Mouse (Mus musculus): Measurements from ENCODE around the gene Coa5. TPM values are rescaled to one million over a fixed set of nuclear protein-coding genes. Genes with fewer than 3 reads are reported as not detected.

The Coa5 gene
- polyA plus RNA-seq, 1 experiment from 2014 or later: 65.6 TPM

DNA sequence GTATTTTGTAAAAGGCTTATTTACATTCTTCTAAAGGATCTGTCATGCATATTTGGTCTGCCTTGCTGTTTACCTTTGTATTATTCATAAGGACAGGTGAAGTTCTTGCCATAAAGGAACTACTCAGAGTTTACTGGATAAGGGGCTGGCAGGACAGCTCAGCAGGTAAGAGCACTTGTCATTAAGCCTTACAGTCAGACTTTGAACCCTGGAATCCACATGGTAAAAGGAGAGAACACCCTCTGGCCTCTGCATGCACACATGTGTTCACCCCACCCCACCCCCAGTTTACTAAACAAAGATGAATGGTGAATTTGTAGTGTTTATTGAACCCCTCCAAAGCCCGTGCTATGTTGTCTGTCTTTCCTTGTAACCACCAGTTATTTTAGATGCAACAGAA is 14.5 kb downstream of the Coa5 start:
- Histone ChIP-seq H3K9me3 (no peaks in the 10 kb centered on the region), H3K36me3 (replicated peaks) (peaks cover 23% of the 10 kb centered on the region; the same call in 1 of the 2 replicates), H3K4me1 (no peaks in the 10 kb centered on the region), H3K27ac (no peak overlapping the region), H3K4me2 (no peak overlapping the region), H3K27me3 (replicated peaks) (no peaks in the 10 kb centered on the region), H3K4me3 (no peak overlapping the region), H3K9ac (no peak overlapping the region)
- no peak for ATAC-seq (replicated peaks)
- WGBS: 87% methylated on average over 1 of the region's 1 CpGs

DNA sequence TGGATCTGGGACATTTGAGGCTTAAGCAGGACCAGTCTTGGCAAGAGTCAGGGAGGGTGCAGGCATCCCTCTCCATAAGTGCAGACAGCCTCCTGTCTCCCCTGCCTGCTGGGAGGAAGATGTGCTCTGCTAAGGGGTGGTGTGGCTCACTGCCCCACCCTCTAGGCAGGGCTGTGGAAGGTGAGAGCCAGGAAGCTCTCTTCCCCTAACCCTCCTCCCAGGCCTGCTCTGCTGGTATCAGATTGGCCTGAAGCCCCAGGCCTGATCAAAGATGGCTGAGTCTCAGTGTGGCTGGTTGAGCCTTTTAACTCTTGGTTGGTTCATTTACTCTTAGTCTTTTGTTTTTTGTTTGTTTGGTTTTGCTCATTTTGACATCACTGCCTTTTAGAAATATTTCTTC is 20.3 kb downstream of the Coa5 start:
- Histone ChIP-seq H3K36me3 (replicated peaks) (peaks cover 5% of the 10 kb centered on the region; the same call in 1 of the 2 replicates), H3K4me2 (no peak overlapping the region), H3K9me3 (no peaks in the 10 kb centered on the region), H3K27me3 (replicated peaks) (no peaks in the 10 kb centered on the region), H3K4me3 (no peak overlapping the region), H3K9ac (no peak overlapping the region), H3K4me1 (no peaks in the 10 kb centered on the region), H3K27ac (no peak overlapping the region)
- no peak for ATAC-seq (replicated peaks)

GRCm38 (mm10) chr1:37408678-37409077 is 21.2 kb downstream of the Coa5 start:
- Histone ChIP-seq H3K9ac (no peak overlapping the region), H3K4me2 (no peak overlapping the region), H3K27ac (no peak overlapping the region), H3K4me3 (no peak overlapping the region), H3K9me3 (no peaks in the 10 kb centered on the region), H3K27me3 (replicated peaks) (no peaks in the 10 kb centered on the region), H3K36me3 (replicated peaks) (peaks cover 9% of the 10 kb centered on the region; the same call in 1 of the 2 replicates), H3K4me1 (no peaks in the 10 kb centered on the region)
- ATAC-seq (replicated peaks): no peak
- 70% methylated on average over 3 of the region's 3 CpGs for WGBS

- Histone ChIP-seq H3K4me1 (no peaks in the 10 kb centered on the region), H3K36me3 (replicated peaks) (peaks cover 9% of the 10 kb centered on the region; the same call in 1 of the 2 replicates), H3K4me3 (no peak overlapping the region), H3K27ac (no peak overlapping the region), H3K9me3 (no peaks in the 10 kb centered on the region), H3K27me3 (replicated peaks) (no peaks in the 10 kb centered on the region), H3K4me2 (no peak overlapping the region), H3K9ac (no peak overlapping the region)
- ATAC-seq (replicated peaks): no peak
- WGBS: 90% methylated on average over 8 of the region's 8 CpGs
Observed at GRCm38 (mm10) chr1:37408059-37408458, 21.8 kb downstream of the Coa5 start.

GRCm38 (mm10) chr1:37407228-37407627 is 22.7 kb downstream of the Coa5 start:
- WGBS: 88% methylated on average over 8 of the region's 8 CpGs
- no peak overlapping the region for H3K9ac ChIP-seq
- no peak overlapping the region for H3K4me2 ChIP-seq
- H3K4me1 ChIP-seq: no peaks in the 10 kb centered on the region
- no peak overlapping the region for H3K4me3 ChIP-seq
- no peak for ATAC-seq (replicated peaks)
- H3K36me3 ChIP-seq (replicated peaks): peaks cover 9% of the 10 kb centered on the region; the same call in 1 of the 2 replicates
- no peak overlapping the region for H3K27ac ChIP-seq
- no peaks in the 10 kb centered on the region for H3K9me3 ChIP-seq
- H3K27me3 ChIP-seq (replicated peaks): no peaks in the 10 kb centered on the region

GRCm38 (mm10) chr1:37405137-37405536 is 24.8 kb downstream of the Coa5 start:
- H3K4me1 ChIP-seq: no peaks in the 10 kb centered on the region
- peaks cover 9% of the 10 kb centered on the region; the same call in 1 of the 2 replicates for H3K36me3 ChIP-seq (replicated peaks)
- 81% methylated on average over 2 of the region's 2 CpGs for WGBS
- no peaks in the 10 kb centered on the region for H3K27me3 ChIP-seq (replicated peaks)
- H3K4me3 ChIP-seq: no peak overlapping the region
- no peak for ATAC-seq (replicated peaks)
- no peak overlapping the region for H3K9ac ChIP-seq
- no peak overlapping the region for H3K4me2 ChIP-seq
- no peaks in the 10 kb centered on the region for H3K9me3 ChIP-seq
- H3K27ac ChIP-seq: no peak overlapping the region

- 60% methylated on average over 4 of the region's 4 CpGs for WGBS
- no peaks in the 10 kb centered on the region for H3K27me3 ChIP-seq (replicated peaks)
- peaks cover 5% of the 10 kb centered on the region; the same call in 1 of the 2 replicates for H3K36me3 ChIP-seq (replicated peaks)
- H3K27ac ChIP-seq: no peak overlapping the region
- H3K4me2 ChIP-seq: no peak overlapping the region
- H3K4me3 ChIP-seq: no peak overlapping the region
- no peaks in the 10 kb centered on the region for H3K4me1 ChIP-seq
- H3K9ac ChIP-seq: no peak overlapping the region
- ATAC-seq (replicated peaks): no peak
- no peaks in the 10 kb centered on the region for H3K9me3 ChIP-seq
Observed at GRCm38 (mm10) chr1:37401687-37402086, 28.2 kb downstream of the Coa5 start.

DNA sequence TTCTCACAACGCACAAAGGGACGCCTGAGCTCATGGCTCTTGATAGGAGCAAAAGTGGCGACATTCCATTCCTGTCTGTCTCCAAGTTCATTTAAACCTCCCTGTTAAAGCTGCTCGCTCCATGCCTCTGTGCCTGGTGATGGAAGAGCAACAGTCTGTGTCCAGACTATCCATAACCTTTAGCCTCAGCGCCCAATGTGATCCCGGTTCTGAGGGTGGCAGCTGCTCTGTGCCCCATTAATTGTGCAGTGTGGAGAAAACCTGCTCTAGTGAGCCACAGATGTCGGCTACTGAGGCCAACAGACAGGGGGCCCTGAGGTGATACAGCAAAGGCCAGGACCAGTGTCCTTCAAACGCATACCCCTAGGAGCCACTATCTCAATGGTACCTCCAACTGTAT is 30.2 kb downstream of the Coa5 start:
- no peak overlapping the region for H3K27ac ChIP-seq
- H3K4me2 ChIP-seq: no peak overlapping the region
- peaks cover 13% of the 10 kb centered on the region; the same call in 1 of the 2 replicates for H3K36me3 ChIP-seq (replicated peaks)
- no peak overlapping the region for H3K4me3 ChIP-seq
- no peaks in the 10 kb centered on the region for H3K9me3 ChIP-seq
- no peaks in the 10 kb centered on the region for H3K27me3 ChIP-seq (replicated peaks)
- 75% methylated on average over 8 of the region's 8 CpGs for WGBS
- H3K4me1 ChIP-seq: no peaks in the 10 kb centered on the region
- ATAC-seq (replicated peaks): no peak
- no peak overlapping the region for H3K9ac ChIP-seq

GRCm38 (mm10) chr1:37398961-37399360 is 30.9 kb downstream of the Coa5 start:
- no peaks in the 10 kb centered on the region for H3K9me3 ChIP-seq
- peaks cover 12% of the 10 kb centered on the region; the same call in 1 of the 2 replicates for H3K36me3 ChIP-seq (replicated peaks)
- WGBS: 69% methylated on average over 3 of the region's 3 CpGs
- no peak overlapping the region for H3K4me2 ChIP-seq
- no peak overlapping the region for H3K9ac ChIP-seq
- no peaks in the 10 kb centered on the region for H3K27me3 ChIP-seq (replicated peaks)
- ATAC-seq (replicated peaks): no peak
- H3K4me1 ChIP-seq: no peaks in the 10 kb centered on the region
- H3K27ac ChIP-seq: no peak overlapping the region
- no peak overlapping the region for H3K4me3 ChIP-seq

GRCm38 (mm10) chr1:37396481-37396880 is 33.4 kb downstream of the Coa5 start:
- Histone ChIP-seq H3K9ac (no peak overlapping the region), H3K36me3 (replicated peaks) (peaks cover 12% of the 10 kb centered on the region), H3K9me3 (no peaks in the 10 kb centered on the region), H3K27ac (no peak overlapping the region), H3K27me3 (replicated peaks) (no peaks in the 10 kb centered on the region), H3K4me2 (no peak overlapping the region), H3K4me1 (no peaks in the 10 kb centered on the region), H3K4me3 (no peak overlapping the region)
- WGBS: 76% methylated on average over 1 of the region's 1 CpGs
- ATAC-seq (replicated peaks): no peak

- WGBS: 71% methylated on average over 5 of the region's 5 CpGs
- ATAC-seq (replicated peaks): no peak
- no peak overlapping the region for H3K4me2 ChIP-seq
- H3K36me3 ChIP-seq (replicated peaks): peaks cover 18% of the 10 kb centered on the region
- no peak overlapping the region for H3K4me3 ChIP-seq
- H3K4me1 ChIP-seq: no peaks in the 10 kb centered on the region
- H3K27me3 ChIP-seq (replicated peaks): no peaks in the 10 kb centered on the region
- no peak overlapping the region for H3K9ac ChIP-seq
- H3K9me3 ChIP-seq: no peaks in the 10 kb centered on the region
- no peak overlapping the region for H3K27ac ChIP-seq
Observed at GRCm38 (mm10) chr1:37393174-37393573, 36.7 kb downstream of the Coa5 start.

DNA sequence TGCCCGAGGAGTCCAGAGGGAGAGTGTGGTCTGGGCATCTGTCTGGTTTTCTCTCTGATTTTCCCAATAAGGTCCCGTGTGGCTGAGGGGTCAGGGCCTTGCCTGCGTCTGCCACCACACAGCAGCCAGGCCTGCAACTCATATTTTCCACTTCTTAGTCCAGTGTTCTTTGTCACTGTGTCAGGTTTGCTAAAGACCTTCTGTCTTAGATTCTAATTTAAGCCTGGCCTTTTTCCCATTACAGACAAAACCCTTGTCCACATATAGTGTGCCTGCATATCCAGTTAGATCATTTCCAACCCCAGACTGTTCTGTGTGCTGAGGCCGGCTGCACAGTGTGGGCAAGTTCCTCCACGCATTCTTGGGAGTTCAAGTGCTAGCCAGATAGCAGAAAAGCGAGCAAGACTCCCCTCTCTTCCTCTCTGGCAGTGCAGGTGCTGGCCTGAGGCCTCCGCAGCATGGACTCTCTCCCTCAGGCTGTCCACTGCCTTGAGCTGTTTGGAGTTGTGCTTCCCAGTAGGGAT is 43.4 kb downstream of the Coa5 start:
- H3K4me3 ChIP-seq: no peak overlapping the region
- ATAC-seq (replicated peaks): no peak
- peaks cover 14% of the 10 kb centered on the region for H3K36me3 ChIP-seq (replicated peaks)
- no peaks in the 10 kb centered on the region for H3K9me3 ChIP-seq
- no peaks in the 10 kb centered on the region for H3K27me3 ChIP-seq (replicated peaks)
- H3K9ac ChIP-seq: no peak overlapping the region
- no peak overlapping the region for H3K4me2 ChIP-seq
- WGBS: 89% methylated on average over 7 of the region's 7 CpGs
- H3K4me1 ChIP-seq: no peaks in the 10 kb centered on the region
- no peak overlapping the region for H3K27ac ChIP-seq

GRCm38 (mm10) chr1:37384304-37384703 is 45.6 kb downstream of the Coa5 start:
- Histone ChIP-seq H3K4me3 (no peak overlapping the region), H3K27me3 (replicated peaks) (no peaks in the 10 kb centered on the region), H3K4me2 (no peak overlapping the region), H3K9ac (no peak overlapping the region), H3K36me3 (replicated peaks) (peaks cover 23% of the 10 kb centered on the region), H3K4me1 (no peaks in the 10 kb centered on the region), H3K9me3 (no peaks in the 10 kb centered on the region), H3K27ac (no peak overlapping the region)
- WGBS: 97% methylated on average over 3 of the region's 3 CpGs
- ATAC-seq (replicated peaks): no peak
